Mouse (Mus musculus) adrenal gland, adult 18-20 months (tissue): ENCODE results near the gene Spock1. TPM values are rescaled to one million over a fixed set of nuclear protein-coding genes. Genes with fewer than 3 reads are reported as not detected.

Source experiments
- DNase-seq, 2 experiments: peaks; one replicate each; pipeline ENCODE4 v3.0.0; 2021 to 2022; ENCODE audit warnings: low spot score in 2 of 2
- long read RNA-seq, 2 experiments: library from polyadenylated mRNA; stranded (forward); transcript quantifications; one replicate each; pipeline ENCODE4 v2.0.0; 2021
- total RNA-seq, 2 experiments: library from RNA; stranded (reverse); gene quantifications; 1 replicate in 1 of 2; 2 replicates in 1 of 2; pipeline ENCODE4 v1.2.3; 2021

Gene Spock1
- 10 to 100 TPM in 1 of 2 experiments, 1 to 10 TPM in 1; 9.4 to 10.9 TPM for total RNA-seq
- long read RNA-seq, experiment 1, partial matches to known transcripts = 0 of 2 reads
- long read RNA-seq, experiment 1, other reads (novel, unspliced or antisense) = 2 of 2 reads
- long read RNA-seq, experiment 2 = 0 reads

GRCm38 (mm10) chr13:57908266-57908582, at the start of gene Spock1:
Gene Spock1 (minus strand): TSS chr13:57908332.
- peak; percentile 89 to 92 for DNase-seq

GRCm38 (mm10) chr13:57950091-57950490, 42.0 kb upstream of the Spock1 start:
- no peak for DNase-seq

- no peak for DNase-seq
These were observed 41.4 kb upstream of the Spock1 start for GRCm38 (mm10) chr13:57949513-57949912.

- DNase-seq = no peak
These were observed 37.1 kb upstream of the Spock1 start for GRCm38 (mm10) chr13:57945197-57945596.

GRCm38 (mm10) chr13:57944434-57944833, 36.3 kb upstream of the Spock1 start:
- DNase-seq = no peak

GRCm38 (mm10) chr13:57943900-57944299, 35.8 kb upstream of the Spock1 start:
- no peak for DNase-seq

GRCm38 (mm10) chr13:57937463-57938229, 29.5 kb upstream of the Spock1 start:
- DNase-seq = no peak

- DNase-seq = no peak
These were observed 23.9 kb upstream of the Spock1 start for GRCm38 (mm10) chr13:57931998-57932397.

- no peak for DNase-seq
These were observed 23.2 kb upstream of the Spock1 start for GRCm38 (mm10) chr13:57931376-57931775.

- no peak for DNase-seq
These were observed 22.6 kb upstream of the Spock1 start for GRCm38 (mm10) chr13:57930720-57931119.

GRCm38 (mm10) chr13:57930283-57930682, 22.2 kb upstream of the Spock1 start:
- no peak for DNase-seq

GRCm38 (mm10) chr13:57919947-57920346, 11.8 kb upstream of the Spock1 start:
- DNase-seq = no peak

GRCm38 (mm10) chr13:57911171-57911570, 3.0 kb upstream of the Spock1 start:
- no peak for DNase-seq

GRCm38 (mm10) chr13:57907428-57908265, 485 bp downstream of the Spock1 start:
- no peak for DNase-seq

GRCm38 (mm10) chr13:57894597-57894996, 13.5 kb downstream of the Spock1 start:
- DNase-seq = no peak

- no peak for DNase-seq
These were observed 18.4 kb downstream of the Spock1 start for GRCm38 (mm10) chr13:57889708-57890107.

- no peak for DNase-seq
These were observed 19.1 kb downstream of the Spock1 start for GRCm38 (mm10) chr13:57889050-57889449.

- DNase-seq = no peak
These were observed 28.3 kb downstream of the Spock1 start for GRCm38 (mm10) chr13:57879817-57880216.

- no peak for DNase-seq
These were observed 29.3 kb downstream of the Spock1 start for GRCm38 (mm10) chr13:57878797-57879196.

GRCm38 (mm10) chr13:57877782-57878181, 30.4 kb downstream of the Spock1 start:
- no peak for DNase-seq

- no peak for DNase-seq
These were observed 31.2 kb downstream of the Spock1 start for GRCm38 (mm10) chr13:57876966-57877365.

GRCm38 (mm10) chr13:57870058-57870457, 38.1 kb downstream of the Spock1 start:
- no peak for DNase-seq
